Mouse (Mus musculus) neural tube, embryonic 15.5 days (tissue): ENCODE measurements at regions not wholly inside any gene's neighbourhood (a gene's known extent, or its start where the extent isn't known, plus 50 kb on each side); places are given as distances from the start of the nearest gene placed in this dataset.
A peak's percentile ranks its signal among the peaks of the same experiment; 100 is the strongest.
"Not testable (repeated sequence)": the region's sequence is repeated elsewhere in the genome, so short reads cannot be mapped to it uniquely, and the experiment has no call there.

Source experiments
- ATAC-seq: fragments of 200-750 bp; cut with Nextera tagmentation; 2 replicates; pipeline ENCODE4 v1.8.0; 2017; ENCODE audit warnings: mild to moderate bottlenecking, moderate TSS enrichment, moderate library complexity; ENCODE audit not compliant: low FRiP score
- H3K27ac ChIP-seq: fragments of 300-500 bp; sonication (generic); replicated peaks from 2 replicates; pipeline ENCODE4 v1.5.1; 2015; ENCODE audit warnings: mild to moderate bottlenecking, inconsistent platforms
- H3K27me3 ChIP-seq: fragments of 300-500 bp; sonication (generic); replicated peaks from 2 replicates; pipeline ENCODE4 v1.6.1; 2015; ENCODE audit warnings: inconsistent platforms
- H3K36me3 ChIP-seq: fragments of 300-500 bp; sonication (generic); 2 replicates; pipeline ENCODE4 v1.6.1; 2015; ENCODE audit warnings: inconsistent platforms
- H3K4me1 ChIP-seq: fragments of 300-500 bp; sonication (generic); 2 replicates; pipeline ENCODE4 v1.6.1; 2015; ENCODE audit warnings: inconsistent platforms
- H3K4me2 ChIP-seq: fragments of 300-500 bp; sonication (generic); 2 replicates; pipeline ENCODE4 v1.6.1; 2015; ENCODE audit warnings: inconsistent platforms, mild to moderate bottlenecking, moderate library complexity
- H3K4me3 ChIP-seq: fragments of 300-500 bp; sonication (generic); replicated peaks from 2 replicates; pipeline ENCODE4 v1.5.1; 2015; ENCODE audit warnings: mild to moderate bottlenecking, inconsistent platforms
- H3K9ac ChIP-seq: fragments of 300-500 bp; sonication (generic); replicated peaks from 2 replicates; pipeline ENCODE4 v1.6.1; 2015; ENCODE audit warnings: mild to moderate bottlenecking, inconsistent platforms
- H3K9me3 ChIP-seq: fragments of 300-500 bp; sonication (generic); replicated peaks from 2 replicates; pipeline ENCODE4 v1.6.1; 2016; ENCODE audit warnings: inconsistent platforms
- WGBS: fragments of 180-500 bp; shearing (Covaris S2); methylation state at CpG from one replicate; pipeline ENCODE4 v1.1.7; 2015; ENCODE audit warnings: mixed read lengths; 5-methylcytosine and 5-hydroxymethylcytosine counted together

GRCm38 (mm10) chr3:3302657-3303056, 2447.9 kb upstream of the Gm8797 start:
- not testable (repeated sequence) for H3K4me1 ChIP-seq, H3K9ac ChIP-seq, H3K4me3 ChIP-seq, H3K27me3 ChIP-seq, H3K36me3 ChIP-seq, H3K4me2 ChIP-seq, H3K27ac ChIP-seq, H3K9me3 ChIP-seq, ATAC-seq
- 37% methylated on average over 6 of the region's 6 CpGs for WGBS

DNA sequence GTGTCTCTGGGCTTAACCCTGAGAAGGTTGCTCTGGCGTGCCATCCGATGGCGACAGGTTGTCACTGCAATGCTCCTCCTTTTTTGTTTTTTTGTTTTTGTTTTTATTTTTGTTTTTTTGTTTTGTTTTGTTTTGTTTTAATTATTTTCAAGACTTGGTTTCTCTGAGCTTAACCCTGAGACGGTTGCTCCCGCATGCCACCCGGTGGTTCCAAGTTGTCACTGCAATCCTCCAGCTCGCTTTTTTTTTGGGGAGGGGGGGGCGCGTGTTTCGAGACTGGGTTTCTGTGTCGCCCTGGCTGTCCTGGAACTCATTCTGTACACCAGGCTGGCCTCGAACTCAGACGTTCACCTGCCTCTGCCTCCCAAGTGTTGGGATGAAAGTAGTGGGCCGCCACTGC, 2442.1 kb upstream of the Gm8797 start:
- H3K4me3 ChIP-seq, result no peak overlapping the region
- peaks cover 4% of the 10 kb centered on the region; the same call in 1 of the 2 replicates for H3K9me3 ChIP-seq
- no peak for ATAC-seq
- peak overlapping the region; percentile 29; the same call in 1 of the 2 replicates for H3K4me2 ChIP-seq
- no peaks in the 10 kb centered on the region for H3K27me3 ChIP-seq
- no peak overlapping the region for H3K9ac ChIP-seq
- no peak overlapping the region for H3K27ac ChIP-seq
- H3K36me3 ChIP-seq, result no peaks in the 10 kb centered on the region
- 70% methylated on average over 14 of the region's 14 CpGs for WGBS
- no peaks in the 10 kb centered on the region for H3K4me1 ChIP-seq

DNA sequence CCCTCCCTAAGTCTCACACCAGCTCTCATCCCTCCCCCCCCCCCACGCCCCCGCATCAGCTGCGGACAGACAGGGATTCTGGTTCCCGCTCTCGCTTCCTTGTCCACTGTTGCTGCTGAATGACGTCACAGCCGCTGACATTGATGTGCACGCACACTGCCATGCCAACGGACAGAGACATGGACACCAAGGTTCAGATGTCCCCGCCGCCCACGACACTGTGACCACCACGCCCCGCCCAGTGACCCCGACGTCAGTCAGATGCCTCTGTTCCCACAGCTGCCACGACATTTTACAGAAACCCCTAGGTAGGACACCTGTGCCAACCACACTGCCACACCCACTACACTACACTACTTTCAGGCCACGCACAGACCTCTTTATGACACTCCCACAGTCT, 2441.6 kb upstream of the Gm8797 start:
- 63% methylated on average over 18 of the region's 18 CpGs for WGBS
- H3K4me2 ChIP-seq, result peak overlapping the region; percentile 29; the same call in 1 of the 2 replicates
- no peak overlapping the region for H3K4me3 ChIP-seq
- H3K4me1 ChIP-seq, result no peaks in the 10 kb centered on the region
- ATAC-seq, result no peak
- no peaks in the 10 kb centered on the region for H3K36me3 ChIP-seq
- H3K27ac ChIP-seq, result no peak overlapping the region
- H3K9me3 ChIP-seq, result peaks cover 4% of the 10 kb centered on the region; the same call in 1 of the 2 replicates
- no peaks in the 10 kb centered on the region for H3K27me3 ChIP-seq
- no peak overlapping the region for H3K9ac ChIP-seq

GRCm38 (mm10) chr3:3310811-3311210, 2439.8 kb upstream of the Gm8797 start:
- no peak overlapping the region for H3K4me2 ChIP-seq
- no peaks in the 10 kb centered on the region for H3K4me1 ChIP-seq
- peaks cover 4% of the 10 kb centered on the region; the same call in 1 of the 2 replicates for H3K9me3 ChIP-seq
- WGBS, result 50% methylated on average over 1 of the region's 1 CpGs
- H3K27ac ChIP-seq, result no peak overlapping the region
- H3K27me3 ChIP-seq, result no peaks in the 10 kb centered on the region
- no peaks in the 10 kb centered on the region for H3K36me3 ChIP-seq
- ATAC-seq, result no peak
- H3K9ac ChIP-seq, result no peak overlapping the region
- no peak overlapping the region for H3K4me3 ChIP-seq

DNA sequence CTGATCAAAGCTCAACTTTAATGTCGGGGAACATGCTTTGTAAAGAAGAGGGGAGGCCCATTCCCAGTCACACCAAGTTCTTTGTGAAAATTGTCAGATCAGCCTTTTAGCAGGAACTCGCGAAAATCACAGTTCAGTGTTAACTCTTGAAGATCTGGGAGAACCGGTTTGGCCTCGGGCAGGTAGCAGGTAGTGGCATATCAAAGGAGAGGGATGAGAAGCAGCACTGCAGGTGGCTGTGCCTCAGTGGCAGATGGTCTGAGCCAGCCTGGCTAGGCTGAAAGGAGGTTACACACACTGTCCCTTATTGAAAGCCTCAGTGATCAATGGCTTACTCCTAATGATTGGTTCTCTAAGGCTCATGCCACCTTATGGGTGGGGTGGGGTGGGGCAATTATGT, 2401.0 kb upstream of the Gm8797 start:
- no peaks in the 10 kb centered on the region; the same call in 1 of the 2 replicates for H3K9me3 ChIP-seq
- H3K9ac ChIP-seq, result no peak overlapping the region
- H3K27me3 ChIP-seq, result no peaks in the 10 kb centered on the region
- H3K4me1 ChIP-seq, result no peaks in the 10 kb centered on the region
- H3K4me3 ChIP-seq, result no peak overlapping the region
- no peak overlapping the region for H3K27ac ChIP-seq
- no peak overlapping the region for H3K4me2 ChIP-seq
- H3K36me3 ChIP-seq, result no peaks in the 10 kb centered on the region
- no peak for ATAC-seq
- WGBS, result 45% methylated on average over 5 of the region's 5 CpGs

DNA sequence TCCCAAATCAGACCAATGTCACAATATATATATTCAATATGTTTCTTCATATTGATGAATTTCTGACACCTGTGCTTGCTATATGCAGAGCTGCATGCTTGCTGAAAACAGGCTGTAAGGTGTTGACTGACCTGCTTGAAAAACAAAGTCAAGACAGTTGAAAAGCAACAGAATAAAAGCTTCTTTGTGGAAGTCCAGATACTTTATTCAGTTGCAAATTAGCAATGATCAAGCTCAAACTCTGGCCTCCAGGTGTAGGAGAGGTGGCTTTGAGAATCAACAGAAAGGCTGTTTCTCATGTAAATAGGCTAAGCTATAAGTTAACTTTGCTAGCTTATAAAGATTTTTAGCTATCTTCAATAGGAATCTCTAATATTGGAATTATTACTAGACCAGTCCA, 2379.7 kb upstream of the Gm8797 start:
- not testable (repeated sequence) for H3K27ac ChIP-seq, H3K9me3 ChIP-seq, H3K9ac ChIP-seq, H3K27me3 ChIP-seq, H3K4me3 ChIP-seq, H3K4me1 ChIP-seq, H3K4me2 ChIP-seq, H3K36me3 ChIP-seq, ATAC-seq

DNA sequence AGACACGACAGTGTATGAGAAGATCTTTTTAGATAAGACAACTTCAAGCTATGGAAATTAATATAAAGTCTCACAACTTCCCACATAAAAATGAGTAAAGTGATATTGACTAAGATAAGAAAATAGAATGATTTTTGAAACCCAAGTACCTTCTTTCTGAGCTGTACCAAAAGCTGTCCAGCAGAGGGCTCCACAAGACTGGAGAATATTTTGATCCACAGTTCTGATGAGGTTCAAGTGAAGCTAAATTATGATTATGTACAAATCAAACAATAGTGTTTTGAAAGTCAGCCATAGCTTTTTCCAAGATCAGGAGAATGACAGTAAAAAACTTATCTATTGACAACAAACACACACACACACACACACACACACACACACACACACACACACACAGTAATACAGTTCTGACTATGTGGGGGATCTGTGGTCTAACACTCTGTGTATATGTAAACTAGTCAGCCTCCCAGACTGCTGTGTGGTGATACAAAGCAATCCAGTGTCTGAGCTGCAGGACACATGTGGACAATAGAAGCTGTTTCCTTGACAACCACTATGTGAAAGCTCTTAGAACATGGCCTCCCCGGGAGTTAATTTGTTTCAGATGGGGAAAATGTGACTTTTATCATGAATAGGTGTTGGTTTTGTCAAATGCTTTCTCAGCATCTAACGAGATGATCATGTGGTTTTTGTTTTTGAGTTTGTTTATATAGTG, 2362.4 kb upstream of the Gm8797 start:
- Histone ChIP-seq H3K4me2 (no peak overlapping the region), H3K27ac (no peak overlapping the region), H3K9me3 (no peaks in the 10 kb centered on the region), H3K9ac (no peak overlapping the region), H3K4me3 (no peak overlapping the region), H3K27me3 (no peaks in the 10 kb centered on the region), H3K36me3 (no peaks in the 10 kb centered on the region), H3K4me1 (no peaks in the 10 kb centered on the region)
- 28% methylated on average over 3 of the region's 3 CpGs for WGBS
- ATAC-seq, result no peak
